Mouse (Mus musculus): ENCODE results near the gene P2rx3. TPM values are rescaled to one million over a fixed set of nuclear protein-coding genes. Genes with fewer than 3 reads are reported as not detected.
A peak's percentile ranks its signal among the peaks of the same experiment; 100 is the strongest.

P2rx3 gene
- polyA plus RNA-seq, 2 experiments, result 0.69 to 0.81 TPM

- Histone ChIP-seq H3K4me1 (ENCODE audit: control insufficient read depth, insufficient read depth, low read length) (no peaks in the 10 kb centered on the region), H3K27me3 (ENCODE audit: control insufficient read depth, insufficient read depth, low read length) (no peaks in the 10 kb centered on the region), H3K9me3 (ENCODE audit: control insufficient read depth, low read length) (no peaks in the 10 kb centered on the region), H3K27ac (replicated peaks; ENCODE audit: low read depth, low read length) (no peak overlapping the region), H3K4me3 (replicated peaks; ENCODE audit: low read length) (no peak overlapping the region), H3K4me2 (replicated peaks; ENCODE audit: low read depth, low read length, severe bottlenecking) (no peak overlapping the region), H3K36me3 (ENCODE audit: control insufficient read depth, insufficient read depth, low read length) (peaks cover 47% of the 10 kb centered on the region), H3K9ac (ENCODE audit: low read depth, low read length, severe bottlenecking) (no peak overlapping the region)
- TF ChIP-seq POLR2A (IDR thresholded peaks at IDR 0.05; ENCODE audit: borderline replicate concordance, extremely low read depth, insufficient read depth, insufficient read length), result no peak
- ATAC-seq (ENCODE audit: low FRiP score, low read depth) (no peak), DNase-seq (ENCODE audit: low spot score) (peak; percentile 20)
- 63% methylated on average over 5 of the region's 5 CpGs for WGBS
Observed at GRCm38 (mm10) chr2:84956274-84956673, 81.0 kb downstream of the P2rx3 start.

GRCm38 (mm10) chr2:84955435-84955834 is 81.8 kb downstream of the P2rx3 start:
- peaks cover 55% of the 10 kb centered on the region for H3K36me3 ChIP-seq (ENCODE audit: control insufficient read depth, insufficient read depth, low read length)
- TF ChIP-seq POLR2A (IDR thresholded peaks at IDR 0.05; ENCODE audit: borderline replicate concordance, extremely low read depth, insufficient read depth, insufficient read length), result no peak

GRCm38 (mm10) chr2:84952693-84953092 is 84.6 kb downstream of the P2rx3 start:
- Histone ChIP-seq H3K27ac (replicated peaks; ENCODE audit: low read depth, low read length) (no peak overlapping the region), H3K9ac (ENCODE audit: low read depth, low read length, severe bottlenecking) (no peak overlapping the region), H3K4me2 (replicated peaks; ENCODE audit: low read depth, low read length, severe bottlenecking) (no peak overlapping the region), H3K9me3 (ENCODE audit: control insufficient read depth, low read length) (no peaks in the 10 kb centered on the region), H3K36me3 (ENCODE audit: control insufficient read depth, insufficient read depth, low read length) (peaks cover 67% of the 10 kb centered on the region), H3K4me1 (ENCODE audit: control insufficient read depth, insufficient read depth, low read length) (no peaks in the 10 kb centered on the region), H3K27me3 (ENCODE audit: control insufficient read depth, insufficient read depth, low read length) (no peaks in the 10 kb centered on the region), H3K4me3 (replicated peaks; ENCODE audit: low read length) (no peak overlapping the region)
- DNase-seq (ENCODE audit: low spot score) (no peak), ATAC-seq (ENCODE audit: low FRiP score, low read depth) (no peak)
- WGBS, result 90% methylated on average over 4 of the region's 4 CpGs
- TF ChIP-seq POLR2A (IDR thresholded peaks at IDR 0.05; ENCODE audit: borderline replicate concordance, extremely low read depth, insufficient read depth, insufficient read length), result no peak

More at GRCm38 (mm10) chr2:84955435-84955834, 81.8 kb downstream of the P2rx3 start:
- Histone ChIP-seq H3K4me3 (replicated peaks; ENCODE audit: low read length) (no peak overlapping the region), H3K4me1 (ENCODE audit: control insufficient read depth, insufficient read depth, low read length) (no peaks in the 10 kb centered on the region), H3K4me2 (replicated peaks; ENCODE audit: low read depth, low read length, severe bottlenecking) (no peak overlapping the region), H3K9ac (ENCODE audit: low read depth, low read length, severe bottlenecking) (no peak overlapping the region), H3K27me3 (ENCODE audit: control insufficient read depth, insufficient read depth, low read length) (no peaks in the 10 kb centered on the region), H3K27ac (replicated peaks; ENCODE audit: low read depth, low read length) (no peak overlapping the region), H3K9me3 (ENCODE audit: control insufficient read depth, low read length) (no peaks in the 10 kb centered on the region)
- 88% methylated on average over 9 of the region's 9 CpGs for WGBS
- DNase-seq (ENCODE audit: low spot score), result no peak
- no peak for ATAC-seq (ENCODE audit: low FRiP score, low read depth)

- no peak for TF ChIP-seq POLR2A (IDR thresholded peaks at IDR 0.05; ENCODE audit: borderline replicate concordance, extremely low read depth, insufficient read depth, insufficient read length)
- DNase-seq (ENCODE audit: low spot score), result no peak
- WGBS, result 85% methylated on average over 1 of the region's 1 CpGs
Observed at GRCm38 (mm10) chr2:84952251-84952650, 85.0 kb downstream of the P2rx3 start.

GRCm38 (mm10) chr2:84951027-84951426 is 86.2 kb downstream of the P2rx3 start:
- Histone ChIP-seq H3K4me2 (replicated peaks; ENCODE audit: low read depth, low read length, severe bottlenecking) (no peak overlapping the region), H3K4me1 (ENCODE audit: control insufficient read depth, insufficient read depth, low read length) (no peaks in the 10 kb centered on the region), H3K4me3 (replicated peaks; ENCODE audit: low read length) (no peak overlapping the region), H3K27ac (replicated peaks; ENCODE audit: low read depth, low read length) (no peak overlapping the region), H3K9me3 (ENCODE audit: control insufficient read depth, low read length) (no peaks in the 10 kb centered on the region), H3K27me3 (ENCODE audit: control insufficient read depth, insufficient read depth, low read length) (no peaks in the 10 kb centered on the region), H3K36me3 (ENCODE audit: control insufficient read depth, insufficient read depth, low read length) (peaks cover 68% of the 10 kb centered on the region), H3K9ac (ENCODE audit: low read depth, low read length, severe bottlenecking) (no peak overlapping the region)
- DNase-seq (ENCODE audit: low spot score) (no peak), ATAC-seq (ENCODE audit: low FRiP score, low read depth) (no peak)
- WGBS, result 91% methylated on average over 8 of the region's 8 CpGs
- TF ChIP-seq POLR2A (IDR thresholded peaks at IDR 0.05; ENCODE audit: borderline replicate concordance, extremely low read depth, insufficient read depth, insufficient read length), result no peak

More at GRCm38 (mm10) chr2:84952251-84952650, 85.0 kb downstream of the P2rx3 start:
- no peaks in the 10 kb centered on the region for H3K27me3 ChIP-seq (ENCODE audit: control insufficient read depth, insufficient read depth, low read length)
- no peak overlapping the region for H3K9ac ChIP-seq (ENCODE audit: low read depth, low read length, severe bottlenecking)
- H3K9me3 ChIP-seq (ENCODE audit: control insufficient read depth, low read length), result no peaks in the 10 kb centered on the region
- no peak for ATAC-seq (ENCODE audit: low FRiP score, low read depth)
- H3K36me3 ChIP-seq (ENCODE audit: control insufficient read depth, insufficient read depth, low read length), result peaks cover 68% of the 10 kb centered on the region
- no peak overlapping the region for H3K27ac ChIP-seq (replicated peaks; ENCODE audit: low read depth, low read length)
- H3K4me2 ChIP-seq (replicated peaks; ENCODE audit: low read depth, low read length, severe bottlenecking), result no peak overlapping the region
- no peaks in the 10 kb centered on the region for H3K4me1 ChIP-seq (ENCODE audit: control insufficient read depth, insufficient read depth, low read length)
- no peak overlapping the region for H3K4me3 ChIP-seq (replicated peaks; ENCODE audit: low read length)

GRCm38 (mm10) chr2:84948721-84949120 is 88.5 kb downstream of the P2rx3 start:
- Histone ChIP-seq H3K36me3 (ENCODE audit: control insufficient read depth, insufficient read depth, low read length) (peaks cover 68% of the 10 kb centered on the region), H3K9me3 (ENCODE audit: control insufficient read depth, low read length) (no peaks in the 10 kb centered on the region), H3K4me2 (replicated peaks; ENCODE audit: low read depth, low read length, severe bottlenecking) (no peak overlapping the region), H3K4me3 (replicated peaks; ENCODE audit: low read length) (no peak overlapping the region), H3K4me1 (ENCODE audit: control insufficient read depth, insufficient read depth, low read length) (no peaks in the 10 kb centered on the region), H3K9ac (ENCODE audit: low read depth, low read length, severe bottlenecking) (no peak overlapping the region), H3K27ac (replicated peaks; ENCODE audit: low read depth, low read length) (no peak overlapping the region), H3K27me3 (ENCODE audit: control insufficient read depth, insufficient read depth, low read length) (no peaks in the 10 kb centered on the region)
- 91% methylated on average over 2 of the region's 2 CpGs for WGBS
- no peak for TF ChIP-seq POLR2A (IDR thresholded peaks at IDR 0.05; ENCODE audit: borderline replicate concordance, extremely low read depth, insufficient read depth, insufficient read length)
- no peak for DNase-seq (ENCODE audit: low spot score)
- no peak for ATAC-seq (ENCODE audit: low FRiP score, low read depth)

Other genes starting within 250 kb of the P2rx3 start
- 20.9 and 24.6 TPM in 2 replicates for gene Ube2l6, start 238.6 kb downstream of the P2rx3 start, polyA plus RNA-seq (2012; rRNA removed)
- 33.5 and 37.2 TPM in 2 replicates for gene Ube2l6, start 238.6 kb downstream of the P2rx3 start, polyA plus RNA-seq (2014; fragmentation: Nextera tagmentation; extraction: Ambion mirVana)
- 0.06 and 0.24 TPM in 2 replicates for gene Smtnl1, start 214.8 kb downstream of the P2rx3 start, polyA plus RNA-seq (2012; rRNA removed)
- gene Smtnl1, start 214.8 kb downstream of the P2rx3 start, polyA plus RNA-seq (2014; fragmentation: Nextera tagmentation; extraction: Ambion mirVana), result 0.22 and 0.55 TPM in 2 replicates
- 52.3 and 59.7 TPM in 2 replicates for gene Timm10, start 210.5 kb downstream of the P2rx3 start, polyA plus RNA-seq (2012; rRNA removed)
- gene Timm10, start 210.5 kb downstream of the P2rx3 start, polyA plus RNA-seq (2014; fragmentation: Nextera tagmentation; extraction: Ambion mirVana), result 56.0 and 58.4 TPM in 2 replicates
- 25.8 and 35.9 TPM in 2 replicates for gene Slc43a1, start 198.6 kb downstream of the P2rx3 start, polyA plus RNA-seq (2012; rRNA removed)
- 15.5 and 18.5 TPM in 2 replicates for gene Slc43a1, start 198.6 kb downstream of the P2rx3 start, polyA plus RNA-seq (2014; fragmentation: Nextera tagmentation; extraction: Ambion mirVana)
- 4.5 and 6.5 TPM in 2 replicates for gene Rtn4rl2, start 150.8 kb downstream of the P2rx3 start, polyA plus RNA-seq (2012; rRNA removed)
- gene Rtn4rl2, start 150.8 kb downstream of the P2rx3 start, polyA plus RNA-seq (2014; fragmentation: Nextera tagmentation; extraction: Ambion mirVana), result 1.5 and 1.9 TPM in 2 replicates
- 73.2 and 85.5 TPM in 2 replicates for gene Slc43a3, start 100.9 kb downstream of the P2rx3 start, polyA plus RNA-seq (2012; rRNA removed)
- gene Slc43a3, start 100.9 kb downstream of the P2rx3 start, polyA plus RNA-seq (2014; fragmentation: Nextera tagmentation; extraction: Ambion mirVana), result 32.1 and 34.9 TPM in 2 replicates
- gene Prg2, start 57.0 kb downstream of the P2rx3 start, polyA plus RNA-seq (2012; rRNA removed), result 0.80 and 1.0 TPM in 2 replicates
- not detected in 2 replicates for gene Prg2, start 57.0 kb downstream of the P2rx3 start, polyA plus RNA-seq (2014; fragmentation: Nextera tagmentation; extraction: Ambion mirVana)
- 0.08 TPM in 1 of 2 replicates, not detected in the other for gene Prg3, start 49.2 kb downstream of the P2rx3 start, polyA plus RNA-seq (2012; rRNA removed)
- 0.21 TPM in 1 of 2 replicates, not detected in the other for gene Prg3, start 49.2 kb downstream of the P2rx3 start, polyA plus RNA-seq (2014; fragmentation: Nextera tagmentation; extraction: Ambion mirVana)
- 256 and 265 TPM in 2 replicates for gene Ssrp1, start 228 bp downstream of the P2rx3 start, polyA plus RNA-seq (2012; rRNA removed)
- 242 and 263 TPM in 2 replicates for gene Ssrp1, start 228 bp downstream of the P2rx3 start, polyA plus RNA-seq (2014; fragmentation: Nextera tagmentation; extraction: Ambion mirVana)
- gene Tnks1bp1, start 10.6 kb upstream of the P2rx3 start, polyA plus RNA-seq (2012; rRNA removed), result 85.9 and 110 TPM in 2 replicates
- gene Tnks1bp1, start 10.6 kb upstream of the P2rx3 start, polyA plus RNA-seq (2014; fragmentation: Nextera tagmentation; extraction: Ambion mirVana), result 16.8 and 17.0 TPM in 2 replicates
- gene Aplnr, start 98.8 kb upstream of the P2rx3 start, polyA plus RNA-seq (2012; rRNA removed), result 37.0 and 38.2 TPM in 2 replicates
- gene Aplnr, start 98.8 kb upstream of the P2rx3 start, polyA plus RNA-seq (2014; fragmentation: Nextera tagmentation; extraction: Ambion mirVana), result 47.3 and 47.9 TPM in 2 replicates
- 1.3 and 1.7 TPM in 2 replicates for gene Lrrc55, start 159.7 kb upstream of the P2rx3 start, polyA plus RNA-seq (2012; rRNA removed)
- 0.91 and 1.0 TPM in 2 replicates for gene Lrrc55, start 159.7 kb upstream of the P2rx3 start, polyA plus RNA-seq (2014; fragmentation: Nextera tagmentation; extraction: Ambion mirVana)